Mouse (Mus musculus) heart, embryonic 11.5 days (tissue): ENCODE measurements at regions not wholly inside any gene's neighbourhood (a gene's known extent, or its start where the extent isn't known, plus 50 kb on each side); places are given as distances from the start of the nearest gene placed in this dataset.
A peak's percentile ranks its signal among the peaks of the same experiment; 100 is the strongest.
"Not testable (repeated sequence)": the region's sequence is repeated elsewhere in the genome, so short reads cannot be mapped to it uniquely, and the experiment has no call there.

Experiments used
- ATAC-seq: fragments of 200-750 bp; cut with Nextera tagmentation; replicated peaks from 2 replicates; pipeline ENCODE4 v1.8.0; 2017; ENCODE audit warnings: moderate library complexity; ENCODE audit not compliant: insufficient number of reproducible peaks, low FRiP score, low TSS enrichment
- H3K27ac ChIP-seq: fragments of 300-500 bp; sonication (generic); 2 replicates; pipeline ENCODE4 v1.5.1; 2014; ENCODE audit warnings: mild to moderate bottlenecking, low read depth, low read length
- H3K27me3 ChIP-seq: fragments of 300-500 bp; sonication (generic); 2 replicates; pipeline ENCODE4 v1.6.1; 2014; ENCODE audit warnings: mild to moderate bottlenecking, low read length, mixed read lengths; ENCODE audit not compliant: control insufficient read depth, insufficient read depth
- H3K36me3 ChIP-seq: fragments of 300-500 bp; sonication (generic); 2 replicates; pipeline ENCODE4 v1.6.1; 2014; ENCODE audit warnings: mild to moderate bottlenecking, low read length, moderate library complexity, mixed read lengths; ENCODE audit not compliant: control insufficient read depth, insufficient read depth
- H3K4me1 ChIP-seq: fragments of 300-500 bp; sonication (generic); 2 replicates; pipeline ENCODE4 v1.6.1; 2014; ENCODE audit warnings: low read length; ENCODE audit not compliant: control insufficient read depth, insufficient read depth
- H3K4me2 ChIP-seq: fragments of 300-500 bp; sonication (generic); 2 replicates; pipeline ENCODE4 v1.6.1; 2014; ENCODE audit warnings: mild to moderate bottlenecking, moderate library complexity
- H3K4me3 ChIP-seq: fragments of 300-500 bp; sonication (generic); 2 replicates; pipeline ENCODE4 v1.5.1; 2014; ENCODE audit warnings: low read depth, low read length
- H3K9ac ChIP-seq: fragments of 300-500 bp; sonication (generic); 2 replicates; pipeline ENCODE4 v1.6.1; 2014; ENCODE audit warnings: mild to moderate bottlenecking, low read depth, low read length, moderate library complexity
- H3K9me3 ChIP-seq: fragments of 300-500 bp; sonication (generic); replicated peaks from 2 replicates; pipeline ENCODE4 v1.6.1; 2016; ENCODE audit warnings: low read length; ENCODE audit not compliant: control insufficient read depth
- WGBS: fragments of 180-500 bp; shearing (Covaris S2); extraction: QIAGEN DNeasy Blood & Tissue Kit; methylation state at CpG from one replicate; pipeline ENCODE4 v1.1.7; 2014; ENCODE audit not compliant: insufficient replicate concordance; 5-methylcytosine and 5-hydroxymethylcytosine counted together

DNA sequence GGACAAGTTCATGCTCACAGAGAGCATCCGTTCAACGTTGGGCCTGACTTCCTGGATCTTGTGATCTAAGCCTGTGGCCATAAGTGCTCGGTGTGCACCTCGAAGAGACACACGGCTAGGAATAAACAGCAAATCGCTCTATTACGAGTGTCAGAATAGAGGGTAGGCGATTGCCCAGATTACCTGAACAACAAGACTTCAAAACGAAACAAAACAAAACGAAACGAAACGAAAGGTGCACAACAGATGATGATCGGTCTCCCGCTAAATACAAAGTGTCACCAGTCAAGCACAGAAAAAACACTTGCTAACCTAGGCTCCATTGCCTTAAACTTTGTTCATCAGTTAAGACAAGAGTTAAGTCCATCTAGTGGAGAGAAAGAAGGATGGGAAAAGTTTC is 67.4 kb downstream of the Pdia4 start:
- H3K4me2 ChIP-seq, H3K9ac ChIP-seq, H3K9me3 ChIP-seq, H3K27me3 ChIP-seq, H3K4me3 ChIP-seq, H3K36me3 ChIP-seq, H3K4me1 ChIP-seq, ATAC-seq, H3K27ac ChIP-seq: not testable (repeated sequence)
- WGBS: 76% methylated on average over 7 of the region's 14 CpGs

GRCm38 (mm10) chr6:47743856-47744255 is 69.4 kb downstream of the Pdia4 start:
- whole genome bisulfite sequencing: no CpG with 5 or more reads among the region's 20 CpGs
- not testable (repeated sequence) for H3K36me3 ChIP-seq, H3K27ac ChIP-seq, H3K4me3 ChIP-seq, H3K9me3 ChIP-seq, H3K4me1 ChIP-seq, H3K4me2 ChIP-seq, ATAC-seq, H3K9ac ChIP-seq, H3K27me3 ChIP-seq

- Histone ChIP-seq H3K4me2 (peak overlapping the region; percentile 53), H3K4me3 (peak overlapping the region; percentile 29; the same call in 1 of the 2 replicates)
- not testable (repeated sequence) for H3K4me1 ChIP-seq, ATAC-seq, H3K9me3 ChIP-seq, H3K9ac ChIP-seq, H3K27me3 ChIP-seq, H3K36me3 ChIP-seq, H3K27ac ChIP-seq
- 6% methylated on average over 13 of the region's 47 CpGs for WGBS
These were observed 73.0 kb downstream of the Pdia4 start for GRCm38 (mm10) chr6:47740216-47740615.

GRCm38 (mm10) chr6:47739696-47740095 is 73.5 kb downstream of the Pdia4 start:
- not testable (repeated sequence) for H3K36me3 ChIP-seq, H3K4me1 ChIP-seq, H3K4me3 ChIP-seq, H3K9me3 ChIP-seq, ATAC-seq, H3K4me2 ChIP-seq, H3K9ac ChIP-seq, H3K27me3 ChIP-seq, H3K27ac ChIP-seq
- WGBS: 13% methylated on average over 9 of the region's 26 CpGs

- not testable (repeated sequence) for H3K4me3 ChIP-seq, H3K27ac ChIP-seq, H3K9ac ChIP-seq, H3K4me2 ChIP-seq, H3K4me1 ChIP-seq, H3K36me3 ChIP-seq, H3K9me3 ChIP-seq, H3K27me3 ChIP-seq, ATAC-seq
- no CpG with 5 or more reads among the region's 3 CpGs for WGBS
These were observed 75.3 kb downstream of the Pdia4 start for GRCm38 (mm10) chr6:47737972-47738371.
